Mouse (Mus musculus) G1E (cell line): Measurements from ENCODE around the gene Emc8.

ENCODE experiments used
- CTCF ChIP-seq: IDR thresholded peaks from 2 replicates; pipeline ENCODE4 v1.5.1; 2012; ENCODE audit warnings: low read depth, low read length, inconsistent platforms, mixed read lengths
- GATA1 ChIP-seq: IDR thresholded peaks from 2 replicates; pipeline ENCODE4 v1.6.1; 2012; ENCODE audit warnings: borderline replicate concordance, low read length, inconsistent platforms, mixed read lengths
- GATA2 ChIP-seq: IDR thresholded peaks from 2 replicates; pipeline ENCODE4 v1.6.1; 2012; ENCODE audit warnings: low read depth, low read length, inconsistent platforms, borderline replicate concordance
- TAL1 ChIP-seq: conservative IDR thresholded peaks from 2 replicates; pipeline ENCODE4 v1.6.1; 2012; ENCODE audit warnings: low read depth, low read length, inconsistent platforms, mixed read lengths

GRCm38 (mm10) chr8:120686576-120686975 is 18.2 kb upstream of the Emc8 start:
- no peak for TF ChIP-seq CTCF
- TF ChIP-seq GATA1: no peak
- TF ChIP-seq GATA2: no peak
- no peak for TF ChIP-seq TAL1
